Mouse (Mus musculus) liver, adult (tissue): Measurements from ENCODE around the gene C130050O18Rik.

Experiments
- GATA4 ChIP-seq: IDR thresholded peaks from 2 replicates; pipeline ENCODE4 v1.6.1; 2014; ENCODE audit warnings: mild to moderate bottlenecking, low read length; ENCODE audit not compliant: insufficient replicate concordance

C130050O18Rik gene

DNA sequence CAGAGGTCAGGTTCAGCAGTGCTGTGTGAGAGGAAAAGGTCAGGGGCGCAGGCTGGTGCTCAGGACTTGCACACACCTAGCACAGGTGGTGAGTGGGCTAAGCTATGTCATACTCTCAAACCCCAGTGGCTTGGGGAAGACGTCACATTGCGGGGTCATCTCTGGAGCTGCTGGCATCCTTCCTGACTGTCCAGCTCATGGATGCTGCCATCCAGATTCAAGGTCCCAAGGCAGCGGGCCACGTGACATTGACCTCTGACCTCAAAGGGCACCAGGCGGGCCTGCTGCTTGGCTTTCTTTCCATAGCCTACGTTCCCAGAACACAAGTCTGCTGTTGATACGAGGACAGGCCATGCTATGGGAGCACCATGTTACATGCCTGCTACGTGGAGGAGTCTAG is 21.9 kb downstream of the C130050O18Rik start:
- no peak for TF ChIP-seq GATA4

DNA sequence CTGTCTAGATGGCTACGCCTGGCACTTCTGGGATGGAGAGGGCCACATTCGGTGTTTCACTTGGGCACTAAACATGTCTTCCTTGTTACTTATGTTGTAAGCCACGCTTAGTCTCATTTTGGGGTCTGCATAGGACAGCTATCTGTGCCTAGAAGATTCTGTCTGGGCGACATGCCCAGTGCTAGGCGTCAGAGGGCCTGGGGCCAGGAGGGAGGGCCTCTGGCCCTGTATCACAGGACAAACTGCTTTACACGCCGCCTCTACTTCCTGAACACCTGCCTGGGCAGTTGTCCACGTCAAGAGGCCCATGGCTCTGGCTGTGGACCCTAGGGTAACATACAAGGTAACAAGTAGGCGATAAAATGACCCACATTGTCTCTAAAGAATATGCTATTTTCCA is 22.9 kb downstream of the C130050O18Rik start:
- TF ChIP-seq GATA4: no peak

DNA sequence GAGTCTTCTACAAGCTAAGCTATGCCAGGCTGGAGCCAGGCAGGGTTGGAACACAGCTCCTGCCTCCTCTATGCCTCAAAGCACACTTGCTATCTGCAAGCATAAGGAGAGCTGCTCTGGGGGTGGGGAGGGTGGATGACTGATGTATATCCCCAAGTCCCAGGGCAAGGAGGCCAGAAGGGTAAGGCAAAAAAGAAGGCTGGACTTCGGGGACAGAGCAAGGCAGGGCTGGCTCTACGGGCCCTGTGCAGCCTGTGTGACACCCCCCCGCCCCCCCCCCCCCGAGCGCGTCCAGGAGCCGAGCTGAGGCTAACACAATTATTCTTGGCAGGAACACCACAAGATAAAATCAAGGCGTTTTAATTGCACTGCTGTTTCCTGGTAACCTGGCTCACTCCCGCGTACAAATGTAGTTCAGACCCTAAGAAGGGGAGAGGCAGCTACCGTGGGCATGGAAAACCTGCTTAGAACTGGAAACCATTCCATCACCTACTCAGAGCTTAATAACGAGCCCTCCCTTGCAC is 24.8 kb downstream of the C130050O18Rik start:
- TF ChIP-seq GATA4: no peak

DNA sequence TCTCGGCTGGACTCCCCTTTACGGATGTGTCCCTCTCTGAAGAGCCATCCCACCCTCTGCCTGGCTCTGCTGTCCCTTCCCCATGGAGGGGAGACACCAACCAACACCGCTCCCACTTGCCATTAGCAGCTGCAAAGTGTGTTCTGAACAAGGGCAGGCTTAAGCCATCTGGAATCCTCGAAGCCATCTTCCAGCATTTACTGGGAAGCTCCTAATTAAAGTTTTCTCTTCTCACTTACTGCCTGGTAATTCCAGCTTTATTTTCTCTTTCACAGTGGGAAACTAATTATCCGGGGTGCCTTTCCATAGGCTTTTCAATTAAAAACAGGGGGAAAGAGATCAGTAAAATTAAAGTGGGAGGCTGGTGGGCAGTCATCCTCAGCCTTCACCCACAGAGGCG is 27.3 kb downstream of the C130050O18Rik start:
- TF ChIP-seq GATA4: no peak

DNA sequence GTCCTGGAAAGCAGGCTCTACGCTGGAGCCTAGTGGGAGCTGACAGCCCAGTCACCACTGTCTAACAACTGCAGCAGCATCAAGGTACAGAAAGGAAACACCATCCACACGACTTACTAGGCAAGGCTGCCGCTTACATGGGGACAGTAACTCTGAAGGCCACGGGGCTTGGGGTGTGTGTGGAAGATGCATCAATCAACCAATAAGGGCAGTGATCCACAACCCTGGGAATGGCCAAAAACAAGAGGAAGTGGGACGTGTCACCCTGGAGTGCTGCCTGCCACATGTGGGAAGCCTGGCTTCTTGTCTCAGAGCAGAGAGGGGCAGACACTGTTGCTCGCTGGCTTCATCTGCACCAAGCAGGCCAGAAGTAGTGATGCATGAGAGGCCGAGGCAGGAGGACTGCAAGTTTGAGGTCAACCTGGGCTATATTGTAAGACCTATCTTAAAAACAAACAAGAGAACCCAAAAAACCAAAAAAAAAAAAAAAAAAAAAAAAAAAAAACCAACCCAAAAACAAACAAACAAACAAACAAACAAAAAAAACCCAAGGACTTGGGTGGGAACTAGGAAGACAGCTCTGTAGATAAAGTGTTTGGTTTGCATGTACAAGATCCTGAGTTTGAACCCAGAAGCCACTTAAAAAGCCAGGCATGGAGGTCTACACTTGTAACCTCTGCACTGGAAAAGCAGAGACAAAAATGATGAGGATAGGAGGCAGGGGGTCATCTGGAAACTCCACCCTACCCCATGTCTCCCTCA is 27.8 kb downstream of the C130050O18Rik start:
- TF ChIP-seq GATA4: no peak

DNA sequence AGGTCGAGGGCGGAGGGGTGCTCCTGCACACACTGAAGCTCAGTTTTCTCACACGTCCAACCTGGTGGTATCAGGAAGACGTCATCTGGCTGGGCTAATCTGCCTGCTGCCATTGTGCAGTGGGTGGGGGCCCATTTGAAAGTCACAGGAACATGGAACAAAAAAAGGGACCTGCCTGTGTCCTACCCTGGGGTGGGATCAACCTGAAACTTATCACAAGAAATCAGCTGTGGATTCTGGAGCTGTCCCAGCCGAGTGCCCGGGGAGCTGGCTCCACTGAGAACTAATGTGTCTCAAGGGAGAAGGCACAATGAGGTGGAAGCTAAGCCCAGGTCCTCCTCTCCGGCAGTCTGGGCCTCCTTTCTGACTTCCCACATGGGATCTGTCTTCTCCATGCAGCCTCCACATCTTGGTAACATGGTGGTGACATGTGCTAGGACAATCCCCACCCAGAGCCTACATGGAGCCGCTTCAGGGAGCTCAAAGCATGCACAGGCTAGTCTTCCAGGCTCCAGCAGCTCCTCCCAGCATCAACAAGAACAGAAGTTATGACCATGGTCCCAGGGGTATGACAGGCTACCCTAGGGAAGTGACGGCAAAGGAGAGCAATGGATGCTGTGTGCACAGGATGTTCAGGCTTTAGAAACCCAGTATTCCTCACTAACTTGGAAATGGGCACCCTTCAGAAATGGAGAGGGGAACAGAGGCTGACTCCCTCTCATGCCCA is 28.9 kb downstream of the C130050O18Rik start:
- TF ChIP-seq GATA4: no peak

DNA sequence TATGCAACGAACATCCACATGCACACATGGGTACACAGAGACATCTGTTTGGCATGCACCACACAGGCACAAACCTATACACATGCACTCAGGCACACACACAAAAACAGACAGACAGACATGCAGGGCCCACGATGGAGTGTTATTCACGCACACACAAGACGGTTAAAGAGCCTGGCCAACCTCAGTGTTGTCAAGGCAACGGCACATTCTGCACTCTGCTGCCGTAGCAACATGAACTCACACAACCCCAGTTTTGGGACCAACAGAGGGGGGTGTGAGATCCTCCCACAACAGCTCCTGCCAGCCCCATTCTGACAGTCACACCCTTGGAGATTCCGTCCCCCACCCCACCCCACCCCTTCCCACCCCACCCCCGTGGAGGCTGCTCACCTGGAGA is 29.9 kb downstream of the C130050O18Rik start:
- TF ChIP-seq GATA4: no peak

DNA sequence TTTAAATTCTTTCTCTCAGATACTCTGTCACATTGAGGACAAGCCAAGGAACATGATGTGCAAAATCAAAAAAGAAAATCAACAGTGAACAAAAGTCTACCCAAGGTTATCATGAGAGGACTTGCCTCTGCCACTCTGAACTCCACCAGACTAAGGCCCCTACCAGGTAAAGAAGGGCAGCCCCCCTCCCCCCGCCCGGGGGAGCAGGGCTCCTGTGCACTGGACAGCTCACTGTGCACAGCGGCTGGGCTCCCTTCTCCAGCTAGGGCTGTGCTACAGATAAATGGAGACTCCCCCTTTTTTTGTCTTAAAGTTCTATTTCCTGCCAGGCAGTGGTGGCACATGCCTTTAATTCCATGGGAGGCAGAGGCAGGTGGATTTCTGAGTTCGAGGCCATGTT is 32.7 kb downstream of the C130050O18Rik start:
- no peak for TF ChIP-seq GATA4

DNA sequence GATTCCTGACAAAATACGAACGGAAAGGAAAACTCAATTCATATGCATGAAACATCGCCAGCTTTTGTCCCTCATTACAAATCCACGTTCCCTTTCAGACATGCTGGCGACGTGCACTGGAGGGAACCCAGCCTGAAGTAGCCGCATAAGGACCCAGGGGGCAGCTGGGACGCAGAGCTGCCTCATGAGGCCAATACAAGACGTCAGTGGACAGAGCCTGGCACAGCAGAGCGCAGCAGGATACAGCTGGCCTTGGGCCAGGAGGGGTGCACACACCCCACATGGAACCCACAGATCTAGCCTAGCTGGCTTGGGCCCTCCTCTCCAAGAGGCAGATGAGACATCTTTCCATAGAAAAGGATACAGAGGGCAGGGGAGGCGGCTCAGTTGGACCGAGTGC is 33.4 kb downstream of the C130050O18Rik start:
- TF ChIP-seq GATA4: no peak

DNA sequence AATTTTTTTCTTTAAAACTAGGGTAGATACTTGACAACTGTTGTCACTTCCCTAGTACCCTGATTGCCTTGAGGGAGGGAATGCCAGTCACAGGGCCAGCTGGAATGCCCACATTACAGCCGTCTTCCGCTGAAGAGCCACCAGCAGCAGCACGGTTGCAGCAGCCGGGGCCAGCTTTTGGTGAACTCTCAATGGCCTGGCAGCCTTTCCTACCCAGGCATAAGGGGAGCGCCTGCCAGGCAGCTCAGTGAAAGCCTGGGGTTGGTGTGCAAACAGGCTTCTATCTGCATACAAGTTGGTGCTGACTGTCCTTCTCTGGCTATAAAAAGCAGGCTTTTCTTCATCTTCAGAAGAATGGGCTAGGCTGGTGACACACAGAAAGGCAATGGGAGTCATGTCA is 35.4 kb downstream of the C130050O18Rik start:
- no peak for TF ChIP-seq GATA4

DNA sequence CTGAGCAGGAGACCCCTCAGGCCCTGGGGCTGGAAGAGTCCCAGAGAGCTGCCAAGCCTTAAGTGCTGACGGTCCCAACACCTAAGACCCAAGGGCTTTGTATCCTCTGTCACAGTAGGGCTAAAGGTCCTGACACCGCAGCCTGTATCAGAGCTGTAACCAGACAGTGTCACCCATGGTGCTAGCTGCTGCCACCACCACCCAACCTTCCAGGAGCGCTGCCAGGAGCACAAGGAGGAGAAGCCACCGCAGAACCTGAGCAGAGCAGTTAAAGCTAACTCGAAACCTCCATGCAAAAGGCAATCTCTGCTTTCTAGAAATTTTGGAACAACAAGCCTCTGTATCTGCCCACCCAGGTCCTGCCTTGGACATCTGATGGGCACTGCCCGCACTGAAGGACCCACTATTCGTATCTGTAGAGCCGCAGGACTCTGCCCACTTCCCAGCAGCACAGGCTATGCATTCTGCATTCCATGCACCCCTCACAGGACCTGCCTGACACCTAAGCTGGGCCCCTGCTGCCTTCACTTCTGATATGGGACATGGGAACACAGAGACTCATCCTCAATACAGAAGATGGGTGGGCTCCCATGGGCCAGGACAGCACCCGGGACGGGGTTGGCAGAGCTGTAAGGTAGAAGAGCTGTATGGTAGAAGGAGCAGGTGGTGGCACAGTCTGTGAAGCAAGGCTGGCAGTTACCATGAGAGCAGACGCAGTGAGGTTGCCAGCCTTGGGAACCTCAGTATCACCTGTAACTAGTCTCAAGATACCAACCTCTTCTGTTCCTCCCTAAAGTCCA is 36.0 kb downstream of the C130050O18Rik start:
- TF ChIP-seq GATA4: no peak

DNA sequence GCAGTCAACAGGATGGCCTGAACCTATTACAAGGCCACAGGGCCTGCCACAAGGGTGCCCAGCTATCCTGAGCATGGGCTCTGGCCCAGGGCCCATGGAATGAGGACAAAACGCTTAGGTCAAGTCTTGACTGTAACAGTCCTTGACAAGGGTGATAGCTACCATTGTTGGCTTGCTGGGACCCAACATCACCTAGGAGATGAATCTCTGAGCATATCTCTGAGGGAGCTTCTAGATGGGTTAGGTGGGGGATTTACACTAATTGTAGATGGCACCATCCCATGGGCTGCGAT is 36.6 kb downstream of the C130050O18Rik start:
- TF ChIP-seq GATA4: no peak

DNA sequence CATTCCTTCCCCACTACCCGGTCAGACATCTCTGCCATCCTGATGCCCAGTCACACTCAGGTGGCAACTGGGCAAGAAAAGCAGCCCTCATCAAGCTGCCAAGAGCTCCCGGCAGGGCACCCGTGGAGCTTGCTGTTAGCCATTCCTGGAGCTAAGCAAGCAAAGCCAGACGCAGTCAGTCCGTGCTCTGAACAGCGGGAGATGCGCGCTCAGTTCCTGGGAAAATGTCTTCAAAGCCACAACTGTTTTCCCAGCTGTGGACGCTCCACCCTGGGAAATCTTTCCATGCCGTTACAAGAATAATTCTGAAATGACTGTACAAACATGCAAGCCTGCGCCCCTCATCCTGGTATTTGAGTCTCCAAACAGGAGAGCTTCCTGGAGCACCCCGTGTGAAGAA is 37.3 kb downstream of the C130050O18Rik start:
- TF ChIP-seq GATA4: no peak

DNA sequence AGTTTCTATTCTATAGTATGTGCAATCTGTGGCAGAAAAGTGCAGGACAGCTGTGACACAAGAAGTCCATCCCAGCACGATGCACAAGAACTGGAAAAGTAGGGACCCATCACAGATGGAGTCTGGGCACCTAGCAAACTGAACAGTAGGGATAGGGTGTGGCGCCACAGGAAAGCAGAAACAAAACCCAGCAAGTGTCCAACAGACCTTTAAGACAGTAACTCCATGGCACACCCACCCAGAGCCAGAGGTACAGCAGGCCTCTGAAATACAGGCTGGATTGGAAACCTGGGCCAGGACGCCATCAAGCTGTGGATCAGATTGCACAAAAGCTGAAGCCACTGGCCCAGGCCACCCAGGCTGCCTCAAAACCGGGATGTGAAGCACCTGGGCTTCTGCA is 37.9 kb downstream of the C130050O18Rik start:
- TF ChIP-seq GATA4: no peak

DNA sequence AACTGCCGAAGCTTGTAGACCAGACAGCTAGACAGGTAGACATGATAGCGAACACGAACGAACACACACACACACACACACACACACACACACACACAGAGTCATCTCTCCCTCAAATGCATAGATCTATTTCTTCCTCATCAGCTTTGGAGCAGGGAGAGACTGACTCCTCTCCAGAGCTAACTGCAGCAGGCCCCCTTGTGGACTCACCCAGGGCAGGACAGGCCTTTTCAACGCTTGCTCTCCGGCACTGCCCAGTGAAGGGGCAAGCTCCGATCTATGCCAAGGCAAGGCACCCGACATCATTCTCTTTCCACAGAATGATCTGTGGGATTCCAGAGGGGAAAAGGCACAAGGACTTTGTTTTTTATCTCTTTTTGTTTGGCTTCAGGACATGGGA is 40.2 kb downstream of the C130050O18Rik start:
- TF ChIP-seq GATA4: no peak

DNA sequence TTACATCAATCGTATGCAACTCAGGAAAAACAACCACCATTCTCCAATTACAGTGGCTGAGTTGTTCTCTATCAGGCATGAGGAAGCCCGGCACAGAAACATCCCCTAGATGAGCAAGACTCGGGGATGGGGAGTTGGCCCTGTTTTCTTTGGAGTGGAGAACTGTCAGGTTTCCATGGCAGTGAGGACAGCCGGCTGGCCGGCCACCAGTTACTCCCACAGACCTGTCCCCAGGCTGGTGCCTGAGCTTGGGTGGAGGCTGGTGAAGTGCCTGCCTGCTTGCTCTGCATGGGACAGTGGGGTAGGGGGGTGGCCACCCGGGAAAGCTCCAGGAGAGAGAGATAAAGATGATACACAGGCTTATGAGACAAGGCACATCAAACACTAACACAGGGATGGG is 42.9 kb downstream of the C130050O18Rik start:
- TF ChIP-seq GATA4: no peak
